Mouse (Mus musculus) adrenal gland, adult (tissue): ENCODE results near the gene Cachd1.

ENCODE experiments used
- DNase-seq, 2 experiments: peaks; one replicate each; pipeline ENCODE4 v3.0.0; 2022 to 2023; ENCODE audit warnings: low spot score in 1 of 2; ENCODE audit not compliant: inconsistent age in 2 of 2

Cachd1 gene

GRCm38 (mm10) chr4:100988231-100988799 is 211.8 kb downstream of the Cachd1 start:
- DNase-seq, result peak; percentile 13 to 72

GRCm38 (mm10) chr4:100990996-100991395 is 214.5 kb downstream of the Cachd1 start:
- DNase-seq, result peak in 1 of 2 experiments; percentile 28

GRCm38 (mm10) chr4:100992086-100992485 is 215.6 kb downstream of the Cachd1 start:
- no peak for DNase-seq

- no peak for DNase-seq
Observed at GRCm38 (mm10) chr4:100994442-100995255, 218.2 kb downstream of the Cachd1 start.

- no peak for DNase-seq
Observed at GRCm38 (mm10) chr4:100995617-100996016, 219.1 kb downstream of the Cachd1 start.

- DNase-seq, result no peak
Observed at GRCm38 (mm10) chr4:100996060-100996651, 219.7 kb downstream of the Cachd1 start.

- DNase-seq, result peak; percentile 27 to 74
Observed at GRCm38 (mm10) chr4:100998145-100998544, 221.7 kb downstream of the Cachd1 start.

GRCm38 (mm10) chr4:100998906-100999305 is 222.4 kb downstream of the Cachd1 start:
- DNase-seq, result no peak

- no peak for DNase-seq
Observed at GRCm38 (mm10) chr4:101000622-101001021, 224.1 kb downstream of the Cachd1 start.

- DNase-seq, result no peak
Observed at GRCm38 (mm10) chr4:101001073-101001472, 224.6 kb downstream of the Cachd1 start.

- DNase-seq, result no peak
Observed at GRCm38 (mm10) chr4:101002961-101003360, 226.5 kb downstream of the Cachd1 start.

- no peak for DNase-seq
Observed at GRCm38 (mm10) chr4:101008362-101008769, 231.9 kb downstream of the Cachd1 start.

GRCm38 (mm10) chr4:101009092-101009491 is 232.6 kb downstream of the Cachd1 start:
- no peak for DNase-seq

GRCm38 (mm10) chr4:101017806-101018205 is 241.3 kb downstream of the Cachd1 start:
- no peak for DNase-seq

- no peak for DNase-seq
Observed at GRCm38 (mm10) chr4:101020596-101020995, 244.1 kb downstream of the Cachd1 start, which contains the start of gene Gm10577. Gene Gm10577, minus strand, starts transcription at chr4:101020696.

- no peak for DNase-seq
Observed at GRCm38 (mm10) chr4:101026566-101026965, 250.1 kb downstream of the Cachd1 start.

GRCm38 (mm10) chr4:101026995-101027394 is 250.5 kb downstream of the Cachd1 start:
- no peak for DNase-seq

GRCm38 (mm10) chr4:101027852-101028411 is 251.5 kb downstream of the Cachd1 start:
- no peak for DNase-seq

GRCm38 (mm10) chr4:101033047-101033446 is 256.6 kb downstream of the Cachd1 start:
- DNase-seq, result no peak

GRCm38 (mm10) chr4:101035131-101035530 is 258.7 kb downstream of the Cachd1 start:
- peak in 1 of 2 experiments; percentile 28 for DNase-seq

- no peak for DNase-seq
Observed at GRCm38 (mm10) chr4:101037156-101037555, 260.7 kb downstream of the Cachd1 start.

GRCm38 (mm10) chr4:101043691-101044090 is 267.2 kb downstream of the Cachd1 start:
- no peak for DNase-seq
